In the genomic region with DNA sequence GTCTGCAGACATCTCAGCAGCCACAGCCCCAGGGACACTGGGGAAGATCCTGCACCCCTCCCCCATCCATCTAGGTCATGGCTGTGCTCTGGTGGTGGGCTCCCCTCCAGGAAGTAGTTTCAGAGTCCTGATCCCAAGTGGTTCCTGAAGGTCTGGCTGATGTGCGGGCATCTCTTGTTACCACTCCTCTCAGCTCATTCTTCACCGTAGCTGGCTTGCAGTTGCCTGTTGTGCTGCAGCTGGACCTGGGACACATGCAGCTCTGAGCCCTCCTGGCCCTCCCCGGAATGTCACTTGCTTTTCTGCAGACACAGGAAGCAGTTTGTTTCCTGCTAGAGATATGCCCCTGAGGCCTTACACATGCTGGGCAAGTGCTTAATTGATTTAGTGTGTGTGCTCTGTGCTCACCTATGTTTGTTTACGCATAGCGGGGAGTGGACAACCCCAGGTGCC, we compare ENCODE assay signal across 10 mouse cellular contexts.
DNase-seq lines count a peak whose midpoint lies in the region; ATAC-seq and TF ChIP-seq lines count a peak whose summit lies in the region.
"Had no signal": no experiment of that assay in that cellular context is flagged by ENCODE, and none has a peak within 500 bp of the region (broad histone marks: within the 10 kb centered on the region; RNA-seq: fewer than 3 reads in every experiment).

No protein-coding gene starts in this region.

- ATAC-seq in heart, embryonic 15.5 days (replicated peaks; ENCODE audit: insufficient number of reproducible peaks, insufficient read depth, low FRiP score, low read depth), result 0 out of 2 replicates have a peak, but pooled peaks have one; percentile 31
- peak; percentile 78 for ATAC-seq in intestine, embryonic 16.5 days
- ATAC-seq in stomach, embryonic 16.5 days (ENCODE audit: insufficient read depth, low FRiP score), result peak; percentile 75; the same call in 1 of the 2 replicates
- ATAC-seq in hindbrain, embryonic 12.5 days (ENCODE audit: low FRiP score), result no peak
- ATAC-seq in midbrain, embryonic 16.5 days, result no peak

- H3K27ac ChIP-seq in heart, embryonic 15.5 days, result no peak overlapping the region
- no peak overlapping the region for H3K27ac ChIP-seq in heart, adult 2 months
- no peak overlapping the region for H3K27ac ChIP-seq in intestine, embryonic 16.5 days (ENCODE audit: low read length)
- H3K27ac ChIP-seq in stomach, embryonic 16.5 days (ENCODE audit: low read length), result no peak overlapping the region
- H3K27ac ChIP-seq in hindbrain, embryonic 12.5 days, result no peak overlapping the region
- no peak overlapping the region for H3K27ac ChIP-seq in midbrain, embryonic 16.5 days (ENCODE audit: low read length)
- H3K27ac ChIP-seq: limb, embryonic 13.5 days had no signal

- peaks cover 13% of the 10 kb centered on the region for H3K4me1 ChIP-seq in heart, embryonic 15.5 days (replicated peaks)
- H3K4me1 ChIP-seq in heart, adult 2 months (ENCODE audit: control insufficient read depth, insufficient read depth, low read length), result no peaks in the 10 kb centered on the region
- H3K4me1 ChIP-seq in intestine, embryonic 16.5 days (ENCODE audit: control insufficient read depth, insufficient read depth, low read length), result peaks cover 11% of the 10 kb centered on the region
- peaks cover 9% of the 10 kb centered on the region; the same call in 1 of the 2 replicates for H3K4me1 ChIP-seq in stomach, embryonic 16.5 days (ENCODE audit: control insufficient read depth, insufficient read depth, low read length)
- H3K4me1 ChIP-seq in hindbrain, embryonic 12.5 days, result no peaks in the 10 kb centered on the region
- no peaks in the 10 kb centered on the region for H3K4me1 ChIP-seq in midbrain, embryonic 16.5 days (ENCODE audit: control insufficient read depth, insufficient read depth, low read length)

- intact Hi-C loops in heart, adult 2 months (cut with DNase I), result no loop called here

- no peak overlapping the region for H3K9ac ChIP-seq in heart, embryonic 15.5 days
- no peak overlapping the region for H3K9ac ChIP-seq in heart, adult 2 months (ENCODE audit: low read depth, low read length)
- H3K9ac ChIP-seq in intestine, embryonic 16.5 days (ENCODE audit: low read depth, low read length), result no peak overlapping the region
- no peak overlapping the region for H3K9ac ChIP-seq in stomach, embryonic 16.5 days (ENCODE audit: low read length)
- no peak overlapping the region for H3K9ac ChIP-seq in hindbrain, embryonic 12.5 days
- no peak overlapping the region for H3K9ac ChIP-seq in midbrain, embryonic 16.5 days (ENCODE audit: low read depth, low read length)
- H3K9ac ChIP-seq: limb, embryonic 13.5 days had no signal

- H3K9me3 ChIP-seq in heart, embryonic 15.5 days (replicated peaks), result no peaks in the 10 kb centered on the region
- H3K9me3 ChIP-seq in intestine, embryonic 16.5 days (ENCODE audit: control insufficient read depth, low read length), result no peaks in the 10 kb centered on the region
- H3K9me3 ChIP-seq in stomach, embryonic 16.5 days (replicated peaks; ENCODE audit: control insufficient read depth, low read length), result no peaks in the 10 kb centered on the region
- no peaks in the 10 kb centered on the region for H3K9me3 ChIP-seq in hindbrain, embryonic 12.5 days (replicated peaks)
- no peaks in the 10 kb centered on the region for H3K9me3 ChIP-seq in midbrain, embryonic 16.5 days (replicated peaks; ENCODE audit: control insufficient read depth, low read length, poor library complexity, severe bottlenecking)

- H3K4me3 ChIP-seq in heart, embryonic 15.5 days, result no peak overlapping the region
- H3K4me3 ChIP-seq in heart, adult 2 months, result no peak overlapping the region
- no peak overlapping the region for H3K4me3 ChIP-seq in intestine, embryonic 16.5 days (ENCODE audit: low read length)
- H3K4me3 ChIP-seq in stomach, embryonic 16.5 days (replicated peaks; ENCODE audit: low read length), result no peak overlapping the region
- no peak overlapping the region for H3K4me3 ChIP-seq in hindbrain, embryonic 12.5 days
- H3K4me3 ChIP-seq in midbrain, embryonic 16.5 days (ENCODE audit: low read depth, low read length), result no peak overlapping the region
- H3K4me3 ChIP-seq: limb, embryonic 13.5 days had no signal

- H3K36me3 ChIP-seq in heart, embryonic 15.5 days, result no peaks in the 10 kb centered on the region
- H3K36me3 ChIP-seq in heart, adult 2 months (ENCODE audit: control insufficient read depth, insufficient read depth, low read length), result no peaks in the 10 kb centered on the region
- no peaks in the 10 kb centered on the region for H3K36me3 ChIP-seq in intestine, embryonic 16.5 days (ENCODE audit: control insufficient read depth, insufficient read depth, low read length)
- no peaks in the 10 kb centered on the region for H3K36me3 ChIP-seq in stomach, embryonic 16.5 days (ENCODE audit: control insufficient read depth, insufficient read depth, low read length)
- H3K36me3 ChIP-seq in hindbrain, embryonic 12.5 days, result no peaks in the 10 kb centered on the region
- no peaks in the 10 kb centered on the region for H3K36me3 ChIP-seq in midbrain, embryonic 16.5 days (ENCODE audit: control insufficient read depth, insufficient read depth, low read length)
- H3K36me3 ChIP-seq: limb, embryonic 13.5 days had no signal

- H3K4me2 ChIP-seq in heart, embryonic 15.5 days, result no peak overlapping the region
- no peak overlapping the region for H3K4me2 ChIP-seq in intestine, embryonic 16.5 days (ENCODE audit: low read depth, low read length)
- H3K4me2 ChIP-seq in stomach, embryonic 16.5 days (ENCODE audit: low read depth, low read length), result no peak overlapping the region
- H3K4me2 ChIP-seq in hindbrain, embryonic 12.5 days (replicated peaks), result no peak overlapping the region
- no peak overlapping the region for H3K4me2 ChIP-seq in midbrain, embryonic 16.5 days (ENCODE audit: low read length)
- H3K4me2 ChIP-seq: limb, embryonic 13.5 days; midbrain, embryonic 11.5 days had no signal

- TF ChIP-seq EP300 in heart, adult 2 months (IDR thresholded peaks at IDR 0.05; ENCODE audit: insufficient read depth, low read depth, low read length), result no peak

- no peak for TF ChIP-seq CTCF in heart, adult 2 months (IDR thresholded peaks at IDR 0.05)

- DNase-seq in heart, adult 2 months, result no peak
- DNase-seq in embryo, embryonic 10 days (ENCODE audit: low spot score), result peak; percentile 31
- DNase-seq in adrenal gland, postnatal 25 days, result no peak

- TF ChIP-seq POLR2A in heart, adult 2 months (IDR thresholded peaks at IDR 0.05; ENCODE audit: insufficient read depth, low read depth, low read length), result no peak

- WGBS in heart, embryonic 15.5 days, result 40% methylated on average over 5 of the region's 5 CpGs
- WGBS in heart, adult 2 months, result 37% methylated on average over 5 of the region's 5 CpGs
- 36% methylated on average over 5 of the region's 5 CpGs for WGBS in intestine, embryonic 16.5 days
- WGBS in stomach, embryonic 16.5 days, result 37% methylated on average over 5 of the region's 5 CpGs
- 59% methylated on average over 5 of the region's 5 CpGs for WGBS in hindbrain, embryonic 12.5 days
- WGBS in midbrain, embryonic 16.5 days, result 85% methylated on average over 5 of the region's 5 CpGs

- H3K27me3 ChIP-seq in heart, embryonic 15.5 days, result no peaks in the 10 kb centered on the region
- H3K27me3 ChIP-seq in heart, adult 2 months (ENCODE audit: control insufficient read depth, insufficient read depth, low read length), result no peaks in the 10 kb centered on the region
- H3K27me3 ChIP-seq in intestine, embryonic 16.5 days (replicated peaks; ENCODE audit: control insufficient read depth, insufficient read depth, low read length), result no peaks in the 10 kb centered on the region
- H3K27me3 ChIP-seq in stomach, embryonic 16.5 days (ENCODE audit: control insufficient read depth, insufficient read depth, low read length), result no peaks in the 10 kb centered on the region
- H3K27me3 ChIP-seq in hindbrain, embryonic 12.5 days, result no peaks in the 10 kb centered on the region
- H3K27me3 ChIP-seq in midbrain, embryonic 16.5 days (ENCODE audit: control insufficient read depth, insufficient read depth, low read depth, low read length), result no peaks in the 10 kb centered on the region
- H3K27me3 ChIP-seq: limb, embryonic 13.5 days had no signal

- H3K79me2 ChIP-seq in heart, adult 2 months (replicated peaks; ENCODE audit: control insufficient read depth, insufficient read depth, low read length), result no peaks in the 10 kb centered on the region

Comparison
In these comparisons a context has a peak if more than half of its experiments do, and no peak if none do; other contexts are left out.
1. ATAC-seq: peak in heart, embryonic 15.5 days (single experiment), intestine, embryonic 16.5 days (single experiment) and stomach, embryonic 16.5 days (single experiment); none in hindbrain, embryonic 12.5 days (single experiment) and midbrain, embryonic 16.5 days (single experiment).